Mouse (Mus musculus) NIH3T3 (cell line): Measurements from ENCODE around the gene Zfp683.
A peak's percentile ranks its signal among the peaks of the same experiment; 100 is the strongest.

Experiments used
- DNase-seq: peaks from one replicate; pipeline ENCODE4 v3.0.0-alpha.2; 2012; ENCODE audit warnings: low read depth

The Zfp683 gene

DNA sequence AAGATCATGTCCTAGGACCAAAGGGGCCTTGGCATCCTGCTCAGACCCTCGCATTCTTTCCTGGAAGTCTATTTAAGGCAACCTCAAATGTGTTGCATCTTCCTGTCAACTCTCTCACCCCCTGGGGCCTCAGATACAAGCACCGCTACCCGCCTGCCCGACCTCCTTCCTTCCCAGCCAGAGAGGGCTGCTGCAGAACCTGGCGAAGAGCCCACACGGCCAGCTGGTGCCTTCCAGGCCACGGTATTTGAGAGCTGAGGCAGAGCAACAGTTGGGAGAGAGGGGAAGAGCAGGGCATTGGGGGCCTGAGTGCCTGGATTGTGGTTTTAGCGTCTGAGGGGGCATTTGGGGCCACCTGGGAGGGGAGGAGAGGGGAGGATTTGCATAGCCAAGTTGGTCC lies 1.1 kb upstream of the Zfp683 start:
- peak; percentile 46 for DNase-seq

DNA sequence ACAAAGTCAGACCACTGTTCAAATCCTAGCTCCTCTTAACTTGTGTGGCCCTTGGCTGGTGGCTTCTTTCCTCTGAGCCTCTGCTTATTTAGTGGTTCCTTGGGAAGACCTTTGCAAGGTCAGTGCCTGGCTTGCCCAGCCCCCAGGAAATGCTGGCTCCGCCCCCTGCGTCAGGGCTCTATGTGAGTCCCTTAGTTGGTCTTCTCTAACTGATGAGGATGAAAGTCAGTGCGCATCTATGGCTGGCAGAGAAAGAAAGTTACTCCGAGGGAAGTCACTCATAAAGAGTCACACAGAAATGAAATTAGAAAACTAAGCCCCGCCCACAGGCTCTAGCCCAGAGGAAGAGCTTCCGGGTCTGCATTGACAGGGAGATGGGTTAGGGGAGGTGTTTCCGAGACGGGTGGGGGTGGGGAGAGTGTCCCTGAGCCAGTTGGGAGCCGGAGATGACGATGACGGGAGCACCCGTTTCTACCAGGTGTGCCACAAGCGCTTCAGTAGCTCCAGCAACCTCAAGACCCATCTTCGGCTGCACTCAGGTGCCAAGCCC lies 4.6 kb downstream of the Zfp683 start:
- DNase-seq, result no peak

DNA sequence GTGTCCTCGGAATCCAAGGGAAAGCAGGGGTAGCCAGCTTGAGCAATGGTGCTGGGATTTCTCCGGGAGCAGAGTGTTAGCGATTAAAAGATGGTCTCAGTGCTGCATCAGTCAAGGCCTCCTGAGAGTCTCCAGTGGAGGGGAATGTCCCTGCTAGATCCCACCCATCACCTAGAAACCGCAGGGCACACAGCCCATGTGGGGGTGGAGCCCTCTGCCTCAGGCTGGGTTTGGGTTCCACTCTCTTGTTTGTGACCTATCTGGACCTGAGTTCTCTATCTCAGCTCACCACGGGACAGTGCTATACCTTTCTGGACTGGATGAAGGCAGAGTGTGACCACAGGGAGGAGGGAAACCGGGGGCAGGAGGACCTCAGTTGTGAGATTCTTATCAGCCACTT lies 5.3 kb downstream of the Zfp683 start:
- no peak for DNase-seq

DNA sequence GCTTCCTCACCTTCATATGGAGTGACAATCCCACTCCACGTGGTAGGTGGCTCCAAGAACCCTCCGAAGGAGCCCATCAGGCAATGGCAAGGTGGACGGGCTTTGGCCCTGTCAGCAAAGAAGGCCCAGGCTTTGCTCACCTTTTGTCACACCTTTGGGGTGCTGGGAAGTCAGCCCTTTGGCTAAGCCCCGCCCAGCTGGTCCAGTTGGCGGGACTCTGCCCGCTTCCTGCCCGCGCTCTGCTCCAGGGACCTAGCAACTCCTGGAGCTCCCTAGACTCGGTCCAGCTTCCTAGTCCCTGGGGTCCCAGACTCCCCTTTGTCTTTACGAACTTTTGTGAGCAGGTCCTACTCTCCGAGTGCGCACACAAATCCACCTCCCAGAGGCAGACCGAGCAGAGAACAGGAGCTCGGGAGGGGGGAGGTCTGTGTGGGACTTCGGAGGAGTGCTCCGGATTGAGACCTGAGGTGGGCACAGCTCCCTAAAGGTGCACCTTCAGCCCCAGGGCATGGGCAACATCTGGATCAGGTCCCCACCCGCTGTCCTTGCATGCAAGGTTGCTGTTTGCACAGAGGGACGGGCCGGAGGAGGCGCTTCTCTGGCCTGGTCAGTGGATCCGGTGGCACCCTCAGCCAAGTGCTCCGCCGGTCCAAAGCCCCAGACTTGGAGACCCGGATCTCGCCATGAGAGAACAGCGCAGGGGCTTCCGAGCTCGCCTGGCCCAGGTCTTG lies 6.7 kb downstream of the Zfp683 start, which contains the start of gene Crybg2:
Gene Crybg2, plus strand, starts transcription at position 681 of the 731 bp plus-strand sequence.
- no peak for DNase-seq

DNA sequence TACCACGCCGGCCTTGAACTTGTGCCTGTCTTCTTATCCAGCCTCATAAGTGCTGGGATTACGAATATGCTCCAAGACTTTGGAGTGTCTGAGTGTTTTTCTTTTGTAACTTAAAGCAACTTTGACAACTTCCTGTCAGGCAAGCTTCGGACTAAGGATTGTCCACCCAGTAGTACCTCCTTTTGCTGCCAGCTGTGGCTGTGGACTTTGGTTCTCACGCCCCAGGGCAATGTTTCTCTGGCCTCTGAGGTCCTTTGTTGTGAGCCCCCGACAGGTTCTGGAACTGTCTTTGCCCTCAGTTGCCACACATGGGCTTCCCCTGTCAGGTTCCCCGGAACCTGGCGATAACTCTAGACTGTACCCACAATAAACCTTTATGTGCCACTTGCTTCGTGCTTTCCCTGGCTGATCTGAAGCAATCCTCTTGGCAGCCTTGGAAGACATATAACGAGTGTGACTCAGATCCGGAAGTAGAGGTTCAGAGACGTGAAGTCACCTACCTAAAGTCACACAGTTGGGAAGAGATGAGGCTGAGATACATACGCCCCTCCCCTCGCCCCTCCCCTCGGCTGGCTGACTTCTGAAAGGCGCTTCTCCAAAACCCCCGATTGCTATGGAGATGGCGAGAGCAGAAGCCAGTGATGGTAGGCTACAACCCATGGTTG lies 7.7 kb downstream of the Zfp683 start:
- DNase-seq, result peak; percentile 15

DNA sequence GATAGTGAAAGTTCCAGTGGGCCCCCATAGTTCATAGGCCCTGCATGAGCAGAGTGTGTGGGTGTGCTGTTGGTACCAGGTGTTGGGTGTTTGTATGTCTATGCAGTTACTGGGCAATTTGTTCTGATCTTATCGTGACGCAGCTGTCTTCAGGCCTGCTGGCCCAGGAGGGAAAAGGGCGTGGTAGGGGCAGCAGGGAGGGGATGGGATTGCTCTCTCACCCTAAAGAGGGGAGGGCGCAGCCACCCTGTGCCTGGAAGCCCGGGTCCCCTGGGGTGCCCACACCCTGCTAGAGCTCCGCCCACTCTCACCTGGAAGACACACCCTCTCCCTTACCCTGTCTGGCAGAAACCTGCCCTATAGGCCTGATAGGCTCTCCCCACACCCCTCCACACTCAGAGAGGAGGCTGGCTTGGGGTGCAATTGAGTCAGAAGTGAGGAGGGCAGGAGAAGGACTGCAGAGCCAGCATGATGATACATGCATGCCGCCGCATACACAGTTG lies 8.4 kb downstream of the Zfp683 start:
- no peak for DNase-seq

DNA sequence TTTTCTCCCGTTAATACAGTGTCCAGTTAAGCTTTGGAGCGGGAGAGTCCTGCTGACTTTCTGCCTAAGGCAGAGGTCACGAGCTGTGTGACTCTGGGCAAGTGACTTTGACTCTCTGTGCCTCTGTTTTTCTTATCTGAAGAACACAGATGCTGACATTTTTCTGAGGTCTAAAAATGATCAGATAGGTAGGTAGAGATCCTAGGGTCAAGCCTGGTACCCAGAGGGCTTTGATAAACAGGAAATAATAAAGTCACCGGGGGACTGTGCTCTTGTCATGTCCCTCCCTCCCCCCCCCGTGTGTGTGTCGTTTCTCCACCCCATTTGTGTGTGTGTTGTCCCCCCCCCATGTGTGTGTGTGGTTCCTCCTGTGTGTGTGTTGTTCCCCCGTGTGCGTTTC lies 8.9 kb downstream of the Zfp683 start:
- DNase-seq, result no peak

DNA sequence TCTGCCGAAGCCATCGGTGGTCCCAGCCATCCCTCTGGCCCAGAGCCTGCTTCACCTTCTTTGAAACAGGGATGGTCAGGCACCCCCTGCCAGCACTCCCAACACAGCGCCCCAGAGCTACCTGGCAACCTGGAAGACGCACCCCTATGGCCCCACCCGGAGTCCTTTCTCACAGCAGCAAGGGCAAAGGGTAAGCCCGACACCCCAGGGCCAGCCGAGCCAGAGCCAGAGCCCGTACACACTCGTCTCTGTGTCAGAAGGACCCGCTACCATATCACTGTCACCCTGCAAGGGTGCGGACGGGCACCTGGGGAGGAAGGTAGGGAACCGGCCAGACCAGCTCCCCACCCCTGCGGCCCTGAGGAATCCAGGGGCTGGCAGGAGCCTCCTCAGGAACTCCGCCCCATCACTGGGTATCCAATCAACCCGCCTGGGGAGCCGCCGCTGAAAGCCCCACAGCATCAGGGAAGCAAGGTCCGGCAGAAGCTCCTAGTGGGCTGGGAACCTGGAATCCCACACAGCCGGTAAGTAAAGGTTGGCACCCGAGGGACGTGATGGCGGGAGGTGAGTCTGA lies 11.9 kb downstream of the Zfp683 start:
- no peak for DNase-seq

DNA sequence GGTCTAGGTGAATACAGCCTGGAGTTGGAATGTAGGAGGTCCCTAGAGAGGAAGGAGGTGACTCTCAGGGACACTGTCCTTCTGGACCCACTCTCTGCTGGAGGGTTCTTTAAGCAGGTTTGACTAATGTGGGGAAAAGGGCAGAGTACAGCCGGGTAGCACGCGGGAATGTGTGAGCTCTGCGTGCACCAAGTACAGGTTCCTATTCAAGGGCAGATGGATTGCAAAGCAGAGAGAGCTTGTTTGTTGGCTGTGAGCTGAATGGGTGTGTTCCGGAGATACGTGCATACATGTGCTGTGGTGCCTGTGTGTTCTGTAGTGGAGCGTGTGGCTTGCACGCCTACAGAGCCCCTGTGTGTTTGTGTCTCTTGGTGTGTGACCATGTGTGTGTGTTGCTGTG lies 13.7 kb downstream of the Zfp683 start:
- no peak for DNase-seq

DNA sequence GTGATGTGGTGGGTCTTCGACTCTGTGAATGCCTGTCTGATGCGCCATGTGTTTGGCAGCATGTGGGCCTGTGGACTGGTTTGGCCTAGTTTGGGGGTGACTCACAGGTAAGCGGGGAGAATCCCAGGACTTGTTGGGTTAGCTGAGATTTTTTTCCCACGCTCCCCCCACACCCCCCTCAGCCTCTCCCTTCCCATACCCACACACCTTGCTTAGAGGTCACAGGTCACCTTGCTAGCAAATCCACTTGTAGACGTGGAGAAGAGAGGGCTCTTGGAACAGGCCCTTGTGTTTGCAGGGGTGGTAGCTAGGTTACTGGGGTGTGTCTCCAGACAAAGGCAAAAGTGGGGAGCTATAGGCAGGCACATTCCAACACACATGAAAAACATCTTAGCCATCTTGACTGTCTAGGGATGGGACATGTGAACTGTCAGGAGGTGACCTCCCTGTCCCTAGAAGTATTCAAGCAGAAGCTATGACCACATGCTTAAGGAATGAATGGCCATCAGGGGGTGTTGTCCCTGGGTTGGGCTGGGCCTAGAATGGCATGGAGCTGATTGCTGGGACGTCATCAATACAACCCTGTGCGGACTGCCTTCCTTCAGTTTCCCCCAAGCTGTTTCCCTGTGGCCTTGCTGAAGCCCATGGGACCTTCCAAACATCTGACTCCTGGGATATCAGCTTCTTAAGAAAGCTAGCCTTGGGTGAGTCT lies 14.4 kb downstream of the Zfp683 start:
- DNase-seq, result no peak

DNA sequence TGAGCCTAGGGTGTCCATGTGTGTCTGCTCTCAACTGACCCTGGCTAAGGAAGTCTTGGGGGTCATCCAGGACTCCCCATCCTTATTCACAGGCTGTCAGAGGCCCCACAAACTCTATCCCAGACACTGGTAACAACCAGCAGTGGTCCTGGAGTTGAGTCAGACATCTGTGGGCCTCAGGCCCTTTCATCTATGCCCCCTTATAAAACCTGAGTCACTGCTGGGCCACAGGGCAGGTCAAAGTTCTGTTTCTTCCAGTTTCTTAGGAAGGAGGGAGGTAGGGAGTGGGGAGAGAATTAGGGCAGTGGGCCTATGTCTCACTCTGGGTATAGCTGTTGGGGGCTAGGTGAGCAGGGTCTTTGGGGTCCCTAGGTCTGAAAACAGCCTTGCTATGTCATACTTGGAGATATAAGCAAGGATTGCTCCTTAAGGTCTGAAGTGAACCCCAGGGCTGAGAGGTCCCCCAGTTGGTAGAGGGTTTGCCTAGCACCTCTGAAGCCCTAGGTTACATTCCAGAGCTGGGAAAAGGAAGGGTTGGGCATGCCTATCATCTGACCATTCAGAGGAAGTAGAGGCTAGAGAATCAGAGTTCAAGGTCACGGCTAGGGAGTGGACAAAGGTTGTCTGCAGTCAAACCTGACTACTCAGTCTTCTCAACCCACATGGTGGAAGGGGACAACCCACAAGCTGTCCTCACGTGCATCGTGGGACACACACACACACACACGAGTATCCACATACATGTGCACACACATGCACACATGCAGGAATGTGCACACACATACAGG lies 15.3 kb downstream of the Zfp683 start:
- no peak for DNase-seq

DNA sequence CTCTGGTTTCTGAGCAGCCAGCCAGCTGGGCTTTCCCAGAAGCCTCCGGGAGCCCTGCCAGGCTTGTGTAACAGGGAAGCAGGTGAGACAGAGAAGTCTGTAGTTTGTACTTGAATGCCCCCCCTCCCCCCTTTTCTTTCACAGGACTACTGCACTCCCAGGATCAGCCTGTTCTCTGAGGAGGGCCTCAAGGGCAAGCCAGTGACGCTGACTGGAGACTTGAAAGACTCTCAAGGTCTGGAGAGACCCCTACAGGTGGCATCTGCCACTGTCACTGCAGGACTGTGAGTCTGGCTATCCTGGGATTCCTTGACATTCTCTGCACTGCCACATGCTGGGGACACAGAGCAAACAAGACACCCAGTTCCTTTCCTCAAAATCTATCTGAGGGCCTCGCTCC lies 25.1 kb downstream of the Zfp683 start:
- peak; percentile 26 for DNase-seq

DNA sequence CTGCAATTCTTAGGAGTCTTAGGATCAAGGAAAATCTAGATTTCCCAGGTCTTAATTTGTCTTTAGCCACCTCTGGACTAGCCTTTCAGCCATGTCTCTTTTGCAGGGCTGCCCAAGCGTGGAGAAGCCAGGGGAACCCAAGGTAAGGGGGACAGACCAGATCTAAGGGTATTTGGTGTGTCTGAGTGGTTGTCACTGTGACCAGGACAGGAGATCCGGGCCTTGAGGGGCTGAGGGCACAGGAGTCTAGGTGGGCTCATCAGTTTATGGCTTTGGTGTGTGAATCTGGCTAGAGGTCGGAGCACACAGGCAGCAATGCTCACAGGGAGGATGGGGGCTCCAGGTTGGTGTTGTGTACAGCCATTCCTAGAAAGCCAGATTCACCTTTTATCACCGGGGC lies 27.0 kb downstream of the Zfp683 start:
- DNase-seq, result no peak

DNA sequence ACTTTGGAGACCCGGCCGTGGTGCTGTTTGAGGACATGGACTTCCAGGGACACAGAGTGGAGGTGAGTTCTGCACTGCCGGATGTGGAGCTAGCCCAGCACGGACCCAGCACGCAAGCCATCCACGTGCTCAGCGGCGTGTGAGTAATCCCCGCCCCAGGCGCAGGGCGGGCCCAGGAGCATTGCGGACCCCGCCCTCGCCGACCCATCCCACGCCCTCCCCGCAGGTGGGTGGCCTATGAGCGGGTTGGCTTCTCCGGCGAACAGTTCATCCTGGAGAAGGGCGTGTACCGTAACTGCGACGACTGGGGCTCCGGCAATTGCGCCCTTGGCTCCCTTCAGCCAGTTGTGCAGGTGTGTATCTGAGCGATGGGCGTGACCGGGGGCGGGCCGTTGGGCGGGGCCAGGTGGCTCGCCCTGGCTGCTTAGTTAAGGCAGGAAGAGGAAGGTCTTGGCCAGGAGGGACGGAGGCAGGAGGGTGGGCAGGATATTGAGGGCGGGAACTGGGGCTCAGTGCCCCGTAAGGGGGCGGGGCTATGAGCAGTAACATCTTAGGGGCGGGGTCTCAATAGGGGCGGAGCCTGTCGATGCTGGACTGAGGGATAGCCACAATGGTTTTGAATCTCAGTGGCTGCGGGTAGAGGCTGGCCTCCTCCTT lies 28.2 kb downstream of the Zfp683 start:
- no peak for DNase-seq

DNA sequence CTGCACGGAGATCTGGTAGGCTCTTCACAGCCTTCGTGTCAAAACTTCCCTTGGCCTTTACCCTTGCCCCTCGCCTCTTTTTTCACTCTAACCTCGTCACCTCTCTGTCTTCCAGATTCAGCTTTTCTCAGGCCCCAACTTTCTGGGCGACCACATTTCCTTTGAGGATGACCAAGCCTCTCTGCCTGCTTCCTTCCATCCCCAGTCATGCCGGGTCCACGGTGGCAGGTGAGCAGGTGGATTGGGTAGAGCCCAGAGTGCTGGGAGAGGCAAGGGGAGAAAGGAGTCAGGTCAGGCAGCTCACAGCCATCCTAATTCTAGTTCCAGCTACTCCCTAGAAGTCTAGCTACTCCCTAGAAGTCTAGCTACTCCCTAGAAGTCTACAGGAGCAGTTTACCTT lies 28.8 kb downstream of the Zfp683 start:
- no peak for DNase-seq

DNA sequence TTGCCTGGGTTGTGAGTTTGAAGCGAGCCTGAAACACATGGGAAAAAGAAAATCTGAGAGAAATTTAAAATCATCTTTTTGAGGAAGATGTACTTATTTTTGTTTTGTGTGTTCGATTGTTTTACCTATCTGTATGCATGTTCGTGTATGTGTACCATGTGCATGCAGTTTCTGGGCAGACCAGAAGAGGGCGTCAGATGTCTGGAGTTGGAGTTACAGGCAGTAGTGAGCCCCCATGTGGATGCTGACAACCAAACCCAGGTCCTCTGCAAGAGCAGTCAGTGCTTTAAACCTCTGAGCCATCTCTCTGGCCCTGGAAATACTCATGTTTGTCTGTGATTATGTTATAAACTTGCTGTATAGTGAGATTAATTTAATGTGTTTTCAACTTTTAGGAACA lies 31.4 kb downstream of the Zfp683 start:
- DNase-seq, result no peak

DNA sequence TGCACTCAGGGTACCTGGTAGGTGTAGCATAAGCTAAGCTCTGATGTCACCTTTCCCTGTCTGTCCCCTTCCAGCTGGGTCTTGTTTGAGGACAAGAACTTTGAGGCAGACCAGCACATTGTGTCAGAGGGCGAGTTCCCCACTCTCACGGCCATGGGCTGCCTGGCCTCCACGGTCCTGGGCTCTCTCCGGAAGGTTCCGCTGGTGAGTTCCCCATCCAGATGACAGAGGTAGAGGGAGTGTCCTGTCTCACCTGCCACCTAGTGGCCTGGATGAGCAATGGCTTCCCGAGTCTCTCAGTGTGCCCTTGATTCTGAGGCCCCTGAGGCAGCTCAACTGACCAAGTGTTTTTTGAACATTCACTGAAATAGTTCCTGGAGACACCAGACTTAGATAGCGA lies 33.8 kb downstream of the Zfp683 start:
- DNase-seq, result peak; percentile 40

DNA sequence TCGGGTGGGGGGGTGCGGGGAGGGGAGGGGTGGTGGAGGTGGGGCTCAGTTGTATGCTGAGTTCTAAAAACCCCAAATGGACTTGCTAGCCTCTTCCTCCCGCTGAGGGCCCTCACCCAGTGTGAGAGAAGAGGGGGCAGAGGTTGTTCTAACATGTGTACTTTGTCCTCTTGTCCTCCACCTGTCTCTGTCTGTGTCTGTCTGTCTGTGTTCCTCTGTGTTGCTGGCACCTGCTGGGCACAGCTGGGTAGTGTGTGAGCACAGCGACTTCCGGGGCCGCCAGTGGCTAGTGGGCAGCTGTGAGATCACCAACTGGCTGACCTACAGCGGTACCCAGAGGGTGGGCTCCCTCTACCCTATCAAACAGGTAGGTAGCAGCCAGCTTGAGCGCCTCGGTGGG lies 35.4 kb downstream of the Zfp683 start:
- DNase-seq, result no peak

DNA sequence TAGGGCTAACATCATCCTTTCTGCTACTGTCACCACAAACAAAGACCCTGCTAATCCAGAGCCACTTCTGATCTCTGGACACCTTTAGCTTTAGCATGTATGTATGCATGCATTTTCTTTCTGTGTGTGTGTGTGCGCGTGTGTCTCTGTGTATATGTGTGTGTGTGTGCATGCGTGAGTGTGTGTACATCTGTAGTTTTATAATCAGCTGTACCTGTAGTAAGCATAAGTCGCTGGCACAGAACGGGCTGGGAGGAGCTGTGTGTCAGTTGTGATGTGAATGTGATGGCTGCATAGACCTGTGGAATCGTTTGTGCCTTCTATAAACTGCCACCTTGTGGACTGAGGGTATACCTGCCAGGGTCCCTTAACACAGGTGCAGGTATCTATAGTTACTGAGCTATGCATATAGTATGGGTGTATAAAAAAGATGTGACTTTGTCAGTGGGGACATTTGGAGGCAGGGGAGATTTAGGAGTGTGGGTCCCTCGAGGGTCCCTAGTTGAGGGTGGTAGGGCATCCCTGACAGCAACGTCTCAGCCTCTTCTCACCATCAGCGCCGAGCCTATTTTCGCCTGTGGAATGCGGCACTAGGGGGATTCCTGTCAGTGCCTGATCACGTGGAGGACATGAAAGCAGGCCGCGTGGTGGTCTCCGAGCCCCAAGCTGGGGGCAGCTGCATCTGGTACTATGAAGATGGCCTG lies 37.0 kb downstream of the Zfp683 start:
- DNase-seq, result no peak

DNA sequence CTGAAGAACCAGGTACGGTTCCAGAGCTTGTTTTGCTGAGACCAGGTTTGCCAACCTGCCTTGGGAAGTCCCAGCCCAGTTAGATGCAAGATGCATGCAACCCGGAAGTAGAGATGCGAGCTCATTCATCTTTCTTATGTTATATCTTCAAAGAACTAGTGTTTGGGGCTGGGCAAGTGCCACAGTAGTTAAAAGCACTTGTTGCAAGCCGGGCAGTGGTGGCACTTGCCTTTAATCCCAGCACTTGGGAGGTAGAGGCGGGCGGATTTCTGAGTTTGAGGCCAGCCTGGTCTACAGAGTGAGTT lies 37.5 kb downstream of the Zfp683 start:
- DNase-seq, result no peak
